Mouse (Mus musculus): ENCODE data around the gene Map3k6.

- TF ChIP-seq GATA1 (IDR thresholded peaks at IDR 0.05; ENCODE audit: low read length) (no peak), TAL1 (IDR thresholded peaks at IDR 0.05; ENCODE audit: low read length) (no peak)
Measured at GRCm38 (mm10) chr4:133297360-133297759, 56.7 kb downstream of the Map3k6 start.

All from erythroblast, embryonic 14.5 days (primary cell).